In genomic region chr7:120861488-120862047, GRCm38 (mm10) we compare ENCODE assay signal across 13 mouse cellular contexts. TPM values are rescaled to one million over a fixed set of nuclear protein-coding genes. Genes with fewer than 3 reads are reported as not detected.
DNase-seq lines count a peak whose midpoint lies in the region; ATAC-seq and TF ChIP-seq lines count a peak whose summit lies in the region.
"Had no signal": no experiment of that assay in that cellular context is flagged by ENCODE, and none has a peak within 500 bp of the region (broad histone marks: within the 10 kb centered on the region; RNA-seq: fewer than 3 reads in every experiment).

No protein-coding gene starts in this region.

- no peak overlapping the region for H3K4me3 ChIP-seq in heart, postnatal 0 days (ENCODE audit: low read depth, low read length)
- no peak overlapping the region for H3K4me3 ChIP-seq in bone marrow, adult 2 months (replicated peaks; ENCODE audit: control insufficient read depth, low read depth, low read length)
- H3K4me3 ChIP-seq in embryonic facial prominence, embryonic 13.5 days: no peak overlapping the region
- peak overlapping the region; percentile 6 to 42; a peak in 3 of 4 replicates for H3K4me3 ChIP-seq in liver, embryonic 14.5 days (ENCODE audit: insufficient read depth in 1 of 2, low read depth in 2 of 2, low read length in 2 of 2)
- H3K4me3 ChIP-seq: forebrain, embryonic 15.5 days had no signal

- intact Hi-C loops in left cerebral cortex, postnatal 36 days (cut with DNase I): no loop called here
- intact Hi-C loops in left cerebral cortex, postnatal 4 days (cut with DNase I): no loop called here

- no peak overlapping the region for H3K9ac ChIP-seq in heart, postnatal 0 days (replicated peaks; ENCODE audit: low read depth, low read length)
- H3K9ac ChIP-seq in embryonic facial prominence, embryonic 13.5 days: no peak overlapping the region
- H3K9ac ChIP-seq in liver, embryonic 14.5 days (replicated peaks): peak overlapping the region; percentile 79
- H3K9ac ChIP-seq: forebrain, embryonic 15.5 days had no signal

- ATAC-seq in heart, postnatal 0 days (ENCODE audit: insufficient read depth, low read depth): no peak
- ATAC-seq in embryonic facial prominence, embryonic 13.5 days (ENCODE audit: insufficient number of reproducible peaks, insufficient read depth, low FRiP score, low TSS enrichment, low read depth): no peak
- peak; percentile 86 for ATAC-seq in liver, embryonic 14.5 days (ENCODE audit: insufficient read depth)
- ATAC-seq: forebrain, embryonic 15.5 days had no signal

- peak overlapping the region; percentile 12; the same call in 1 of the 2 replicates for H3K4me2 ChIP-seq in heart, postnatal 0 days (ENCODE audit: low read depth, low read length)
- no peak overlapping the region for H3K4me2 ChIP-seq in embryonic facial prominence, embryonic 13.5 days
- H3K4me2 ChIP-seq in liver, embryonic 14.5 days (ENCODE audit: low read depth): peak overlapping the region; percentile 62
- H3K4me2 ChIP-seq: forebrain, embryonic 15.5 days had no signal

- H3K9me3 ChIP-seq in heart, postnatal 0 days (replicated peaks; ENCODE audit: control insufficient read depth, low read length): no peaks in the 10 kb centered on the region
- no peaks in the 10 kb centered on the region for H3K9me3 ChIP-seq in embryonic facial prominence, embryonic 13.5 days
- no peaks in the 10 kb centered on the region for H3K9me3 ChIP-seq in liver, embryonic 14.5 days (ENCODE audit: control insufficient read depth, low read length)
- H3K9me3 ChIP-seq: forebrain, embryonic 15.5 days had no signal

- peaks cover 18% of the 10 kb centered on the region for H3K36me3 ChIP-seq in heart, postnatal 0 days (replicated peaks; ENCODE audit: control insufficient read depth, insufficient read depth, low read length)
- peaks cover 19% of the 10 kb centered on the region for H3K36me3 ChIP-seq in embryonic facial prominence, embryonic 13.5 days
- H3K36me3 ChIP-seq in liver, embryonic 14.5 days (replicated peaks; ENCODE audit: control insufficient read depth, insufficient read depth, low read depth): peaks cover 37% of the 10 kb centered on the region

- no peak for TF ChIP-seq EP300 in heart, postnatal 0 days (IDR thresholded peaks at IDR 0.05; ENCODE audit: low read depth)
- peak; percentile 68 for TF ChIP-seq EP300 in liver, embryonic 14.5 days (IDR thresholded peaks at IDR 0.05; ENCODE audit: low read depth)

- no peak for TF ChIP-seq CTCF in heart, postnatal 0 days (IDR thresholded peaks at IDR 0.05; ENCODE audit: low read depth)
- no peak for TF ChIP-seq CTCF in bone marrow, adult 2 months (IDR thresholded peaks at IDR 0.05; ENCODE audit: control insufficient read depth, insufficient read depth, low read length)
- TF ChIP-seq CTCF in liver, embryonic 14.5 days (IDR thresholded peaks at IDR 0.05; ENCODE audit: low read depth): no peak

- TF ChIP-seq POLR2A in bone marrow, adult 2 months (IDR thresholded peaks at IDR 0.05; ENCODE audit: borderline replicate concordance, control insufficient read depth, low read depth, low read length): no peak; the same call in 1 of the 2 replicates

- 20% methylated on average over 2 of the region's 2 CpGs for WGBS in heart, postnatal 0 days
- 16% methylated on average over 2 of the region's 2 CpGs for WGBS in bone marrow, adult 2 months
- 34% methylated on average over 2 of the region's 2 CpGs for WGBS in embryonic facial prominence, embryonic 13.5 days
- WGBS in liver, embryonic 14.5 days (ENCODE audit: insufficient replicate concordance): 17% methylated on average over 2 of the region's 2 CpGs

- H3K4me1 ChIP-seq in heart, postnatal 0 days (ENCODE audit: control insufficient read depth, insufficient read depth): peaks cover 50% of the 10 kb centered on the region
- peaks cover 3% of the 10 kb centered on the region for H3K4me1 ChIP-seq in bone marrow, adult 2 months (ENCODE audit: control insufficient read depth, insufficient read depth, low read length)
- H3K4me1 ChIP-seq in embryonic facial prominence, embryonic 13.5 days: peaks cover 57% of the 10 kb centered on the region
- H3K4me1 ChIP-seq in liver, embryonic 14.5 days (replicated peaks; ENCODE audit: control insufficient read depth in 2 of 2, insufficient read depth in 2 of 2, low read length in 1 of 2): peaks cover 73 to 75% of the 10 kb centered on the region in 2 experiments

- no peak for DNase-seq in heart, postnatal 0 days (ENCODE audit: low spot score)
- no peak for DNase-seq in heart, adult 8-10 months (ENCODE audit: low spot score)
- peak; percentile 78 to 81 (median 79) for DNase-seq in liver, embryonic 14.5 days (ENCODE audit: low read depth in 3 of 3, low spot score in 3 of 3)
- no peak for DNase-seq in left cerebral cortex, postnatal 36 days (ENCODE audit: low spot score in 2 of 2)
- no peak for DNase-seq in left cerebral cortex, postnatal 4 days
- DNase-seq: kidney, adult 11 months had no signal

- no peaks in the 10 kb centered on the region for H3K27me3 ChIP-seq in heart, postnatal 0 days (ENCODE audit: control insufficient read depth, insufficient read depth, low read length)
- H3K27me3 ChIP-seq in embryonic facial prominence, embryonic 13.5 days: no peaks in the 10 kb centered on the region
- no peaks in the 10 kb centered on the region for H3K27me3 ChIP-seq in liver, embryonic 14.5 days (ENCODE audit: control insufficient read depth, insufficient read depth, low read length)
- H3K27me3 ChIP-seq: CH12.LX; forebrain, embryonic 15.5 days had no signal

- H3K27ac ChIP-seq in heart, postnatal 0 days (ENCODE audit: low read depth): peak overlapping the region; percentile 89; the same call in 1 of the 2 replicates
- peak overlapping the region; percentile 77 for H3K27ac ChIP-seq in bone marrow, adult 2 months (ENCODE audit: control insufficient read depth, insufficient read depth, low read depth, low read length, poor library complexity)
- peak overlapping the region; percentile 14; the same call in 1 of the 2 replicates for H3K27ac ChIP-seq in embryonic facial prominence, embryonic 13.5 days
- peak overlapping the region; percentile 99 for H3K27ac ChIP-seq in liver, embryonic 14.5 days
- H3K27ac ChIP-seq: forebrain, embryonic 15.5 days had no signal

RNA-seq across cellular contexts. Expression of gene Eef2k, which starts 18.9 kb away (rescaled TPM):
- 31.9 and 48.2 TPM in 2 replicates for total RNA-seq in heart, postnatal 0 days (2014; rRNA removed; ENCODE audit: low replicate concordance)
- 22.7 and 23.6 TPM in 2 replicates for polyA plus RNA-seq in heart, postnatal 0 days (2015; fragmentation: Nextera tagmentation; extraction: Ambion mirVana)
- 10 to 100 TPM; 23.0 to 42.1 (median 30.7) TPM for total RNA-seq in heart, adult 8-10 months (2022)
- polyA plus RNA-seq in bone marrow, adult 2 months (2011; ENCODE audit: insufficient read depth, insufficient read length, low replicate concordance, missing spikeins): 39.2 and 39.8 TPM in 2 replicates
- polyA plus RNA-seq in embryonic facial prominence, embryonic 13.5 days (2015; fragmentation: Nextera tagmentation; extraction: Ambion mirVana): 36.6 and 39.4 TPM in 2 replicates
- polyA plus RNA-seq in liver, embryonic 14.5 days (2012; rRNA removed): 21.5 and 30.2 TPM in 2 replicates
- 13.4 and 14.5 TPM in 2 replicates for polyA plus RNA-seq in liver, embryonic 14.5 days (2014; fragmentation: Nextera tagmentation; extraction: Ambion mirVana)
- total RNA-seq in left cerebral cortex, postnatal 36 days (2021): 10 to 100 TPM; 27.9 to 32.0 TPM
- total RNA-seq in left cerebral cortex, postnatal 4 days (2021): 10 to 100 TPM; 74.3 to 74.6 TPM

RNA-seq across cellular contexts. Expression of gene Gm5737, which starts 49.4 kb away (rescaled TPM):
- total RNA-seq in heart, postnatal 0 days (2014; rRNA removed; ENCODE audit: low replicate concordance): not detected in 2 replicates
- not detected in 2 replicates for polyA plus RNA-seq in heart, postnatal 0 days (2015; fragmentation: Nextera tagmentation; extraction: Ambion mirVana)
- not detected for total RNA-seq in heart, adult 8-10 months (2022)
- not detected in 2 replicates for polyA plus RNA-seq in bone marrow, adult 2 months (2011; ENCODE audit: insufficient read depth, insufficient read length, low replicate concordance, missing spikeins)
- polyA plus RNA-seq in embryonic facial prominence, embryonic 13.5 days (2015; fragmentation: Nextera tagmentation; extraction: Ambion mirVana): not detected in 2 replicates
- not detected in 2 replicates for polyA plus RNA-seq in liver, embryonic 14.5 days (2012; rRNA removed)
- polyA plus RNA-seq in liver, embryonic 14.5 days (2014; fragmentation: Nextera tagmentation; extraction: Ambion mirVana): not detected in 2 replicates
- not detected for total RNA-seq in left cerebral cortex, postnatal 36 days (2021)
- total RNA-seq in left cerebral cortex, postnatal 4 days (2021): under 1 TPM; 0.28 to 0.40 TPM
- total RNA-seq: CH12.LX; layer of hippocampus, postnatal 25 days had no signal
- polyA plus RNA-seq: cortical plate, adult 2 months; forebrain, embryonic 15.5 days; lung, embryonic 16.5 days had no signal

RNA-seq across cellular contexts. Expression of gene Polr3e, which starts 56.0 kb away (rescaled TPM):
- total RNA-seq in heart, postnatal 0 days (2014; rRNA removed; ENCODE audit: low replicate concordance): 14.5 and 20.6 TPM in 2 replicates
- 11.5 and 12.2 TPM in 2 replicates for polyA plus RNA-seq in heart, postnatal 0 days (2015; fragmentation: Nextera tagmentation; extraction: Ambion mirVana)
- total RNA-seq in heart, adult 8-10 months (2022): 1 to 10 TPM; 7.9 to 9.5 (median 8.6) TPM
- 6.5 and 14.2 TPM in 2 replicates for polyA plus RNA-seq in bone marrow, adult 2 months (2011; ENCODE audit: insufficient read depth, insufficient read length, low replicate concordance, missing spikeins)
- 37.9 and 38.2 TPM in 2 replicates for polyA plus RNA-seq in embryonic facial prominence, embryonic 13.5 days (2015; fragmentation: Nextera tagmentation; extraction: Ambion mirVana)
- 5.8 and 9.2 TPM in 2 replicates for polyA plus RNA-seq in liver, embryonic 14.5 days (2012; rRNA removed)
- polyA plus RNA-seq in liver, embryonic 14.5 days (2014; fragmentation: Nextera tagmentation; extraction: Ambion mirVana): 6.6 and 7.1 TPM in 2 replicates
- total RNA-seq in left cerebral cortex, postnatal 36 days (2021): 10 to 100 TPM; 27.8 to 28.0 TPM
- 10 to 100 TPM; 37.9 to 38.1 TPM for total RNA-seq in left cerebral cortex, postnatal 4 days (2021)

Comparison
In these comparisons a context has a peak if more than half of its experiments do, and no peak if none do; other contexts are left out.
1. DNase-seq: peak in liver, embryonic 14.5 days (3 of 3); none in heart, postnatal 0 days (single experiment), heart, adult 8-10 months (single experiment), left cerebral cortex, postnatal 36 days (0 of 2) and left cerebral cortex, postnatal 4 days (single experiment).
2. H3K27ac ChIP-seq: peak in every context shown above with its lines; median percentile 99 in liver, embryonic 14.5 days; 89 in heart, postnatal 0 days; 77 in bone marrow, adult 2 months; 14 in embryonic facial prominence, embryonic 13.5 days.
3. H3K4me3 ChIP-seq: peak in liver, embryonic 14.5 days (2 of 2); none in heart, postnatal 0 days (single experiment), bone marrow, adult 2 months (single experiment) and embryonic facial prominence, embryonic 13.5 days (single experiment).